Mouse (Mus musculus) heart, adult 2 months (tissue): ENCODE results near the gene Elmo1.

Source experiments
- CTCF ChIP-seq: fragments of 200-600 bp; IDR thresholded peaks from 2 replicates; pipeline ENCODE4 v1.8.1; 2022; ENCODE audit warnings: antibody characterized with exemption, mild to moderate bottlenecking, moderate library complexity
- EP300 ChIP-seq: fragments of 200-500 bp; IDR thresholded peaks from 2 replicates; pipeline ENCODE4 v1.6.1; 2011; ENCODE audit warnings: low read depth, low read length, control low read depth; ENCODE audit not compliant: insufficient read depth
- POLR2A ChIP-seq: fragments of 200-500 bp; IDR thresholded peaks from 2 replicates; pipeline ENCODE4 v1.6.1; 2011; ENCODE audit warnings: mild to moderate bottlenecking, low read depth, low read length, control low read depth; ENCODE audit not compliant: insufficient read depth

DNA sequence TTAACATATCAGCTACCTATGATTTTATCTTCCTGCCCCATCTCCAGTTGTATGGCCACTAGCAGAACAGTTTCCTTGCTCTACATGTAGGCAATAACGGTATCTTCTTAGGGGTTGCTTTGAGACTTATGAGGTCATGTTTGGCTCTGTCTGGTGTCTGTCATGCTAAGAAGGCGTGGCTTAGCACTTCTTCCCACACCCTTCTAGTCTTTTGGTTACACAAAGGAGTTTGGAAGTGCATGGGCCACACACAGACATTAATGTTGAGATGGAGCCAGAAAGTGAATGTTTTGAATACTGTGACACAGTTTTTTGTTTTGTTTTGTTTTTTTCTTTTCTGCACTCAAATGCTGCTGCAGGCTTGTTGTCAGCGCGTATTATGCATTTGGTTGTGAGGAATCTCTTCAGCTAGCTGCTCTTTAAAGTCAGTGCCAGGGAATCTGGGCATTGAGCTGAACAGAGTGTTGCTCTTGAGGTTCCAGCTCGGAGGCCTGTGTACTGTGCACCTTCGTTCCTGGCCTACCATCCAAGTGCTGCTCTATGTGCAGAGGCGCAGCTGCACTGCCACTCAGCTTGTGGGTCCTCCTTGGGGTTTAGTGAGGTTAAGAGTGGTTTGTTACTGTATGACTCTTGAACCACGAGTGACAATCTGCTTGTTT, 31.1 kb downstream of the Elmo1 start:
- TF ChIP-seq CTCF (no peak), EP300 (no peak), POLR2A (no peak)
